ENCODE assay signal across 9 mouse cellular contexts in the genomic region with DNA sequence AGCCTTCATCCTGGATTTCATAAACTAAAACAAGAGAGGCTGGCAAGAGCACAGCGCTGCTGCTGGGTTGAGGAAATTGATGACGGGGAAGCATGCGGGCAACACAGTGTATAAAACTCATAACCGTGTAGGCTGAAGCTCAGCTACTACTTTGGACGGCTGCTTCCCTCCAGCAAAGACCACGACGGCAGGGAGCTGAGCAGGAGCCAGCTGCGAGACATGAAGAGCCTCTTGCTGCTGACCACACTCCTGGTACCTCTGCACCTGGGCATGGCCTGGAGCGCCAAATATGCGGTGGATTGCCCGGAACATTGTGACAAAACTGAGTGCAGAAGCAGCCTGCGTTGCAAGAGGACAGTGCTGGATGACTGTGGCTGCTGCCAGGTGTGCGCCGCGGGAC. TPM values are rescaled to one million over a fixed set of nuclear protein-coding genes. Genes with fewer than 3 reads are reported as not detected.
A peak's percentile ranks its signal among the peaks of the same experiment; 100 is the strongest.
DNase-seq lines count a peak whose midpoint lies in the region; TF ChIP-seq lines count a peak whose summit lies in the region.
"Had no signal": no experiment of that assay in that cellular context is flagged by ENCODE, and none has a peak within 500 bp of the region (broad histone marks: within the 10 kb centered on the region; RNA-seq: fewer than 3 reads in every experiment).

A gene (plus strand): TSS at position 36 of the 400 bp plus-strand sequence.

- H3K4me1 ChIP-seq in E14TG2a.4 (replicated peaks; ENCODE audit: low read depth, low read length): peaks cover 7% of the 10 kb centered on the region; the same call in 1 of the 2 replicates

- no peak for TF ChIP-seq CTCF in gastrocnemius, adult 2 months (IDR thresholded peaks at IDR 0.05)
- no peak for TF ChIP-seq CTCF in E14TG2a.4 (conservative IDR thresholded peaks at IDR 0.05; ENCODE audit: low read length)

- no peaks in the 10 kb centered on the region for H3K36me3 ChIP-seq in E14TG2a.4 (ENCODE audit: insufficient read depth, low read length)

- H3K4me3 ChIP-seq in gastrocnemius, adult 2 months: peak within 1 kb of the TSS; percentile 44
- H3K4me3 ChIP-seq in E14TG2a.4 (replicated peaks; ENCODE audit: low read length): 0 out of 2 replicates have a peak within 1 kb of the TSS, but pooled peaks have one; percentile 13

- peaks cover 15% of the 10 kb centered on the region for H3K9me3 ChIP-seq in E14TG2a.4 (ENCODE audit: low read length)

- DNase-seq in gastrocnemius, adult 2 months: no peak
- DNase-seq in gastrocnemius, postnatal 14 days: no peak
- peak; percentile 15 for DNase-seq in kidney, adult 18-20 months
- DNase-seq in lung, postnatal 36 days: peak; percentile 27
- DNase-seq in embryo, embryonic 9.5 days (ENCODE audit: extremely low spot score): no peak
- DNase-seq in cerebellum, postnatal 36 days: no peak
- DNase-seq in urinary bladder, adult 2 months (ENCODE audit: low spot score): no peak

- H3K27me3 ChIP-seq in E14TG2a.4 (ENCODE audit: insufficient read depth, low read length): peaks cover 28% of the 10 kb centered on the region

- intact Hi-C loops in gastrocnemius, adult 2 months (cut with DNase I): no loop called here
- intact Hi-C loops in gastrocnemius, postnatal 14 days (cut with DNase I; ENCODE audit: low total_unique reads): no loop called here

- H3K27ac ChIP-seq in gastrocnemius, adult 2 months: no peak within 1 kb of the TSS

RNA-seq across cellular contexts. Expression of the gene that starts here (rescaled TPM):
- total RNA-seq in gastrocnemius, adult 2 months (2021): under 1 TPM; 0.25 to 0.38 TPM
- 1 to 10 TPM; 1.6 to 3.7 TPM for total RNA-seq in gastrocnemius, postnatal 14 days (2021)
- 2.5 and 2.6 TPM in 2 replicates for polyA plus RNA-seq in urinary bladder, adult 2 months (2012; rRNA removed)
- total RNA-seq: megakaryocyte-erythroid progenitor cell, adult 5-6 weeks had no signal

Comparison
In these comparisons a context has a peak if more than half of its experiments do, and no peak if none do; other contexts are left out.
1. DNase-seq: peak in kidney, adult 18-20 months (single experiment) and lung, postnatal 36 days (single experiment); none in gastrocnemius, adult 2 months (single experiment), gastrocnemius, postnatal 14 days (single experiment), embryo, embryonic 9.5 days (single experiment), cerebellum, postnatal 36 days (0 of 2) and urinary bladder, adult 2 months (single experiment).